Mouse (Mus musculus) intestine, embryonic 16.5 days (tissue): ENCODE measurements at regions not wholly inside any gene's neighbourhood (a gene's known extent, or its start where the extent isn't known, plus 50 kb on each side); places are given as distances from the start of the nearest gene placed in this dataset.

ENCODE experiments used
- ATAC-seq: fragments of 200-750 bp; cut with Nextera tagmentation; 2 replicates; pipeline ENCODE4 v1.8.0; 2017; ENCODE audit warnings: moderate TSS enrichment, moderate library complexity
- H3K27ac ChIP-seq: fragments of 300-500 bp; sonication (generic); 2 replicates; pipeline ENCODE4 v1.5.1; 2014; ENCODE audit warnings: mild to moderate bottlenecking, low read length
- H3K27me3 ChIP-seq: fragments of 300-500 bp; sonication (generic); replicated peaks from 2 replicates; pipeline ENCODE4 v1.6.1; 2014; ENCODE audit warnings: low read length, control low read depth, mixed read lengths; ENCODE audit not compliant: control insufficient read depth, insufficient read depth
- H3K36me3 ChIP-seq: fragments of 300-500 bp; sonication (generic); 2 replicates; pipeline ENCODE4 v1.6.1; 2014; ENCODE audit warnings: low read length, control low read depth; ENCODE audit not compliant: control insufficient read depth, insufficient read depth
- H3K4me1 ChIP-seq: fragments of 300-500 bp; sonication (generic); 2 replicates; pipeline ENCODE4 v1.6.1; 2014; ENCODE audit warnings: low read length, control low read depth, mixed read lengths; ENCODE audit not compliant: control insufficient read depth, insufficient read depth
- H3K4me2 ChIP-seq: fragments of 300-500 bp; sonication (generic); 2 replicates; pipeline ENCODE4 v1.6.1; 2014; ENCODE audit warnings: low read depth, low read length, control low read depth
- H3K4me3 ChIP-seq: fragments of 300-500 bp; sonication (generic); 2 replicates; pipeline ENCODE4 v1.5.1; 2014; ENCODE audit warnings: mild to moderate bottlenecking, low read length
- H3K9ac ChIP-seq: fragments of 300-500 bp; sonication (generic); 2 replicates; pipeline ENCODE4 v1.6.1; 2014; ENCODE audit warnings: low read depth, low read length
- H3K9me3 ChIP-seq: fragments of 300-500 bp; sonication (generic); 2 replicates; pipeline ENCODE4 v1.6.1; 2016; ENCODE audit warnings: low read length, control low read depth; ENCODE audit not compliant: control insufficient read depth
- WGBS: fragments of 180-500 bp; shearing (Covaris S2); extraction: QIAGEN DNeasy Blood & Tissue Kit; methylation state at CpG from one replicate; pipeline ENCODE4 v1.1.7; 2014; 5-methylcytosine and 5-hydroxymethylcytosine counted together

GRCm38 (mm10) chr5:129332014-129332413, 169.0 kb upstream of the Sfswap start:
- no peak overlapping the region for H3K4me2 ChIP-seq
- no peaks in the 10 kb centered on the region for H3K4me1 ChIP-seq
- H3K9me3 ChIP-seq = no peaks in the 10 kb centered on the region
- H3K36me3 ChIP-seq = no peaks in the 10 kb centered on the region
- H3K9ac ChIP-seq = no peak overlapping the region
- 95% methylated on average over 3 of the region's 3 CpGs for WGBS
- H3K27ac ChIP-seq = no peak overlapping the region
- H3K4me3 ChIP-seq = no peak overlapping the region
- ATAC-seq = no peak
- no peaks in the 10 kb centered on the region for H3K27me3 ChIP-seq

DNA sequence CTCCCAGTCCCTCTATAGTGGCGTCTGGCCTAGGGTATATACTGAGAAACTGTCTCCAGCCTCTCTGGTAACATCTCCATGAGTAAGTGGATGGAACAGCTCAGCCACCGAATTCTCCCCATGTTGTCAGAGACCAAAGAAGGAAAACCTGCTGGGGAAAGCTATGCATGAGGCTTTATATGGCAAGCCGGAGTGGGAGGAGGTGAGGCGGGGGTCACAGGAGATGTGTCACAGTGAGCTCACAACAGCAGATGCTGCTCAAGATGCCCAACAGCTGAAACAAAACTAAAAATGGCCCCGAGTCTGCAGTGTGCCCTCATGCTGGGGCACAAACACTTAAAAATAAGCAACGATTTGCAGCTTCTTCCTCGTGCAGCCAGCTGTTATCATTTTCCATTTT, 162.5 kb upstream of the Sfswap start:
- Histone ChIP-seq H3K4me3 (no peak overlapping the region), H3K4me1 (no peaks in the 10 kb centered on the region), H3K36me3 (no peaks in the 10 kb centered on the region), H3K9ac (no peak overlapping the region), H3K9me3 (no peaks in the 10 kb centered on the region), H3K27me3 (no peaks in the 10 kb centered on the region), H3K4me2 (no peak overlapping the region), H3K27ac (no peak overlapping the region)
- ATAC-seq = no peak
- 66% methylated on average over 7 of the region's 7 CpGs for WGBS

DNA sequence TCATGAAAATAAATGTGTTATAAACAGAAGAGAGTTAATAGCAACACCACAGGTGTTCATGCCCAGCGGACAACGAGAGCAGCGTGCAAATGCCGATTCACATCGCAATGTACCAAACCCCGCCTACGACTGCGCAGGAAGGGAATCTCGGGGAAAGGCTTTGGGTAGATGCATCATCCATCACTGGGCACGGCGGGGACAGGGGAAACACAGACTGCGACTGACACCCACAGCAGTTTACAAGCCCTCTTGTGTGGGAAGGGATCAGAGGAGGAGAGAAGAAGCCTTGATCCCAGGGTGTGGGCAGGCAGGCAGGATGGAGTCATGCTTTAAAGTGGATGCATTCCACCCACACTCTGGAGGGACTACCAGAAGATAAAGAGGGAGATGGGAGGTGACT, 157.0 kb upstream of the Sfswap start:
- no peak overlapping the region for H3K27ac ChIP-seq
- 60% methylated on average over 12 of the region's 12 CpGs for WGBS
- H3K27me3 ChIP-seq = no peaks in the 10 kb centered on the region
- H3K36me3 ChIP-seq = no peaks in the 10 kb centered on the region
- ATAC-seq = no peak
- H3K4me2 ChIP-seq = no peak overlapping the region
- H3K9ac ChIP-seq = no peak overlapping the region
- no peak overlapping the region for H3K4me3 ChIP-seq
- no peaks in the 10 kb centered on the region for H3K4me1 ChIP-seq
- no peaks in the 10 kb centered on the region for H3K9me3 ChIP-seq

GRCm38 (mm10) chr5:129350024-129350423, 151.0 kb upstream of the Sfswap start:
- H3K9me3 ChIP-seq = no peaks in the 10 kb centered on the region
- H3K4me1 ChIP-seq = no peaks in the 10 kb centered on the region
- 69% methylated on average over 12 of the region's 12 CpGs for WGBS
- no peak for ATAC-seq
- H3K27ac ChIP-seq = no peak overlapping the region
- H3K4me2 ChIP-seq = no peak overlapping the region
- no peaks in the 10 kb centered on the region for H3K36me3 ChIP-seq
- no peak overlapping the region for H3K4me3 ChIP-seq
- H3K27me3 ChIP-seq = no peaks in the 10 kb centered on the region
- H3K9ac ChIP-seq = no peak overlapping the region

GRCm38 (mm10) chr5:129353549-129353948, 147.5 kb upstream of the Sfswap start:
- ATAC-seq = 0 out of 2 replicates have a peak, but pooled peaks have one; percentile 21
- H3K27me3 ChIP-seq = no peaks in the 10 kb centered on the region
- H3K4me3 ChIP-seq = no peak overlapping the region
- no peak overlapping the region for H3K9ac ChIP-seq
- H3K4me1 ChIP-seq = no peaks in the 10 kb centered on the region
- H3K9me3 ChIP-seq = no peaks in the 10 kb centered on the region
- no peaks in the 10 kb centered on the region for H3K36me3 ChIP-seq
- H3K4me2 ChIP-seq = no peak overlapping the region
- no peak overlapping the region for H3K27ac ChIP-seq
- WGBS = 13% methylated on average over 9 of the region's 9 CpGs

- Histone ChIP-seq H3K9me3 (no peaks in the 10 kb centered on the region), H3K27ac (no peak overlapping the region), H3K36me3 (no peaks in the 10 kb centered on the region), H3K9ac (no peak overlapping the region), H3K4me3 (no peak overlapping the region), H3K4me1 (no peaks in the 10 kb centered on the region), H3K27me3 (no peaks in the 10 kb centered on the region), H3K4me2 (no peak overlapping the region)
- WGBS = 83% methylated on average over 5 of the region's 5 CpGs
- ATAC-seq = no peak
These were observed 146.1 kb upstream of the Sfswap start for GRCm38 (mm10) chr5:129354877-129355276.

GRCm38 (mm10) chr5:129361527-129361926, 139.5 kb upstream of the Sfswap start:
- no peaks in the 10 kb centered on the region for H3K27me3 ChIP-seq
- H3K27ac ChIP-seq = no peak overlapping the region
- H3K4me3 ChIP-seq = no peak overlapping the region
- no peaks in the 10 kb centered on the region for H3K9me3 ChIP-seq
- 75% methylated on average over 2 of the region's 2 CpGs for WGBS
- H3K36me3 ChIP-seq = no peaks in the 10 kb centered on the region
- H3K4me1 ChIP-seq = no peaks in the 10 kb centered on the region
- no peak overlapping the region for H3K4me2 ChIP-seq
- H3K9ac ChIP-seq = no peak overlapping the region
- no peak for ATAC-seq

DNA sequence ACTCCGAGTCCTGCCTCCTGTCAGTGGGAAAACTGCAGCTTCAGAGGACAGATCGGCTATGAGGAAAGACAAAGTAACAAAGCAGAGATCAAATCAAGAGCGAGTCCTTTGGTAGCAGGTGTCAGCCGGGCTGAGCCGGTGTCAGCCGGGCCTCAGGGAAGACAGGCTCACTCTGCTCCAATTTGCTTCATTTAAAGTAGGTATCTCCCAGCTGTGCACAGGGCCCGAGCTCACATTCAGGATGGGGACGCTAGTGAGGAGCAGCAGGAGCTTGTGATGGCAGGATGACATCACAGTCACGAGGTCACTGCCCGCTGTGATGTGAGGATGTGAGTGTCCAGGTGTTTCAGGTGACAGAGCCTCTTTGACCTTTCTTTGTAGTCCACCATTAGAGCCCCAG, 137.8 kb upstream of the Sfswap start:
- H3K4me1 ChIP-seq = no peaks in the 10 kb centered on the region
- 74% methylated on average over 10 of the region's 10 CpGs for WGBS

GRCm38 (mm10) chr5:129365026-129365425, 136.0 kb upstream of the Sfswap start:
- H3K36me3 ChIP-seq = no peaks in the 10 kb centered on the region
- no peak for ATAC-seq

More for the DNA sequence above, 137.8 kb upstream of the Sfswap start:
- Histone ChIP-seq H3K9me3 (no peaks in the 10 kb centered on the region), H3K27me3 (no peaks in the 10 kb centered on the region), H3K27ac (no peak overlapping the region), H3K9ac (no peak overlapping the region), H3K36me3 (no peaks in the 10 kb centered on the region), H3K4me3 (no peak overlapping the region), H3K4me2 (no peak overlapping the region)
- no peak for ATAC-seq

DNA sequence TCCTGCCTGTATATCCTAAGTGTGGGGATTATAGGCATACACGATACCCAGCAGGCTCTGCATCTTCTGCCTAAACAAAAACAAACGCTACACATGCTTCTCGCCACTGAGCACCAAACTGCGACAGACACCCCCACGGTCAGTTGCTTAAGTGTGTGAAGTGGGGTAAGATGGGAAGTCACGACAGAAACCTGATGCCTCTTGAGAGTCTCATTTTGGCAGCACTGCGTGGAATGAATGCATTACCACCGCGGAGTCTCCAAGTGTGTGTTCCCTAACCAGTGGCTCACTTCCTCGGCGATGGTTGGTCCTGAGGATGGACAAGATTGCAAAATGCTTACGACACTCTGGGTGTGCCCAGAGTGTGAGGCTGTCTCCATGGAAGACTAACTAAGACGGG, 133.8 kb upstream of the Sfswap start:
- Histone ChIP-seq H3K27ac (no peak overlapping the region), H3K4me2 (no peak overlapping the region), H3K4me3 (no peak overlapping the region), H3K4me1 (no peaks in the 10 kb centered on the region), H3K9ac (no peak overlapping the region), H3K36me3 (no peaks in the 10 kb centered on the region), H3K9me3 (no peaks in the 10 kb centered on the region), H3K27me3 (no peaks in the 10 kb centered on the region)
- no peak for ATAC-seq
- 78% methylated on average over 13 of the region's 13 CpGs for WGBS

More at GRCm38 (mm10) chr5:129365026-129365425, 136.0 kb upstream of the Sfswap start:
- Histone ChIP-seq H3K27ac (no peak overlapping the region), H3K4me1 (no peaks in the 10 kb centered on the region), H3K9me3 (no peaks in the 10 kb centered on the region), H3K9ac (no peak overlapping the region), H3K4me2 (no peak overlapping the region), H3K4me3 (no peak overlapping the region), H3K27me3 (no peaks in the 10 kb centered on the region)
- 63% methylated on average over 8 of the region's 8 CpGs for WGBS
